Mouse (Mus musculus) C2C12 (cell line): Measurements from ENCODE around the gene Ssbp2.

Experiments used
- CEBPB ChIP-seq: IDR thresholded peaks from one replicate; pipeline ENCODE4 v1.6.1; 2011; ENCODE audit warnings: low read depth, mild to moderate bottlenecking, control low read depth, moderate library complexity
- CTCF ChIP-seq: IDR thresholded peaks from one replicate; pipeline ENCODE4 v1.5.1; 2011; ENCODE audit not compliant: control insufficient read depth, insufficient read depth, insufficient read length
- MAX ChIP-seq: IDR thresholded peaks from one replicate; pipeline ENCODE4 v1.6.1; 2011; ENCODE audit warnings: mild to moderate bottlenecking, control low read depth
- MYOD1 ChIP-seq: IDR thresholded peaks from one replicate; pipeline ENCODE4 v1.6.1; 2011; ENCODE audit warnings: low read depth; ENCODE audit not compliant: control insufficient read depth, insufficient read length
- MYOG ChIP-seq: IDR thresholded peaks from one replicate; pipeline ENCODE4 v1.6.1; 2011; ENCODE audit not compliant: control insufficient read depth, insufficient read length; ENCODE audit errors: extremely low read depth
- USF1 ChIP-seq: IDR thresholded peaks from one replicate; pipeline ENCODE4 v1.6.1; 2011; ENCODE audit warnings: low read depth, mild to moderate bottlenecking, control low read depth, moderate library complexity

DNA sequence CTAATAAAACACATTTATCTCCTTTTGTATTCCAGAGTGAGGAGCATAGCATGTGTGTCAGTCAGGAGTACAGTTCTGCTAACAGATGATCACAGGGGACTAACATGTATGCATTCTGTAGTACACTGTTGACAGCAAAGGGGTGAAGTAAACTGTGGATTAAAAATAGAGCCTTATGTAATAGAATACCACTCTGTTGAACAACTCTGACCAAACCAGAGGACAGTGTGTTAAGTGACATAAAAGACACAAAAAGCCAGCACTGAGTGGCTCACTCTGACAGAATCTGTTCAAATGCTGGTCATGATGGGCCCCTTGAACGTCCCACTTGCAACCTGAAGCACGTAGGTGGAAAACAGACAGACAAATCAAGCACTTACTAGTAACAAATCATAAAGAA is 235.3 kb downstream of the Ssbp2 start:
- TF ChIP-seq CTCF (no peak), CEBPB (no peak), USF1 (no peak), MYOD1 (no peak), MYOG (no peak), MAX (no peak)
